Mouse (Mus musculus) midbrain, postnatal 0 days (tissue): ENCODE data around the gene Satb2. TPM values are rescaled to one million over a fixed set of nuclear protein-coding genes. Genes with fewer than 3 reads are reported as not detected.
A peak's percentile ranks its signal among the peaks of the same experiment; 100 is the strongest.

Experiments used
- ATAC-seq: fragments of 200-750 bp; cut with Nextera tagmentation; 2 replicates; pipeline ENCODE4 v1.8.0; 2017; ENCODE audit warnings: moderate number of reproducible peaks, mild to moderate bottlenecking, moderate TSS enrichment, moderate library complexity; ENCODE audit not compliant: low FRiP score
- DNase-seq: peaks from one replicate; pipeline ENCODE4 v3.0.0-alpha.2; 2015; ENCODE audit warnings: low spot score
- H3K27ac ChIP-seq: fragments of 300-500 bp; sonication (generic); 2 replicates; pipeline ENCODE4 v1.5.1; 2014; ENCODE audit warnings: low read depth, mild to moderate bottlenecking, low read length, mixed read lengths
- H3K27me3 ChIP-seq: fragments of 300-500 bp; sonication (generic); 2 replicates; pipeline ENCODE4 v1.6.1; 2014; ENCODE audit warnings: low read length, control low read depth, mixed read lengths; ENCODE audit not compliant: insufficient read depth
- H3K36me3 ChIP-seq: fragments of 300-500 bp; sonication (generic); 2 replicates; pipeline ENCODE4 v1.6.1; 2014; ENCODE audit warnings: low read length, control low read depth, mixed read lengths; ENCODE audit not compliant: insufficient read depth
- H3K4me1 ChIP-seq: fragments of 300-500 bp; sonication (generic); 2 replicates; pipeline ENCODE4 v1.6.1; 2014; ENCODE audit warnings: mild to moderate bottlenecking, control low read depth, antibody characterized with exemption, low read length, mixed read lengths; ENCODE audit not compliant: insufficient read depth
- H3K4me2 ChIP-seq: fragments of 300-500 bp; sonication (generic); 2 replicates; pipeline ENCODE4 v1.6.1; 2014; ENCODE audit warnings: low read depth, mild to moderate bottlenecking, low read length, mixed read lengths; ENCODE audit not compliant: poor library complexity, severe bottlenecking
- H3K4me3 ChIP-seq: fragments of 300-500 bp; sonication (generic); 2 replicates; pipeline ENCODE4 v1.5.1; 2014; ENCODE audit warnings: low read depth, mild to moderate bottlenecking, low read length, moderate library complexity
- H3K9ac ChIP-seq: fragments of 300-500 bp; sonication (generic); replicated peaks from 2 replicates; pipeline ENCODE4 v1.6.1; 2014; ENCODE audit warnings: mild to moderate bottlenecking, low read length, moderate library complexity, mixed read lengths; ENCODE audit not compliant: poor library complexity, severe bottlenecking
- H3K9me3 ChIP-seq: fragments of 300-500 bp; sonication (generic); 2 replicates; pipeline ENCODE4 v1.6.1; 2016; ENCODE audit warnings: low read length, control low read depth
- CTCF ChIP-seq: IDR thresholded peaks from 2 replicates; pipeline ENCODE4 v1.5.1; 2016; ENCODE audit warnings: antibody characterized with exemption, mild to moderate bottlenecking
- WGBS: fragments of 180-500 bp; shearing (Covaris S2); extraction: QIAGEN DNeasy Blood & Tissue Kit; methylation state at CpG from one replicate; pipeline ENCODE4 v1.1.7; 2014; 5-methylcytosine and 5-hydroxymethylcytosine counted together
- polyA plus RNA-seq: library from polyadenylated mRNA; unstranded; fragments of >200 nt; fragmentation: Nextera tagmentation; extraction: Ambion mirVana; gene quantifications from 2 replicates; pipeline ENCODE4 v1.2.1, GENCODE M21; 2015
- total RNA-seq: library from RNA; depleted of rRNA; stranded (reverse); fragments of >200 nt; gene quantifications from 2 replicates; pipeline ENCODE4 v1.2.3, GENCODE M21; 2014

The Satb2 gene
- total and polyA plus RNA-seq, 2 experiments from 2014 or later = 0.85 to 1.2 TPM

DNA sequence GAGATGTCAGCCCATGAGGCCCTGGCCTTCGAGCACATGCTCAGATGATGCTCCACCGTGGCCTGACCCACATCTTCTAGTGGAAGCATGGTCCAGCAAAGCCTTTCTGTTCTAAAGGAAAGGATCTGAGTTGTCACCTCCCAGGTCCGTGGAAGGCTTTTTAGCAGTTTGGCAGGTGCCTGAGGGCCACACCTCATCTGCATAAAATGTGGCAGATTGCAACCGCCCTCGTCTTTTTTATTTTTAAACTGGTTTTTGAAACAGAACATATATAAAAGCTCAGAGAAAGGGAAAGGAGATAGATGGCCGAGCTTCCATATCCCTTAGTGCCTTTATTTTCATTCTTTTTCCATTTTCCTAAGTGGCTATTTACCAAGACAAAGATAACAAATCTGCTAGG lies 64.2 kb downstream of the Satb2 start:
- WGBS = 83% methylated on average over 6 of the region's 6 CpGs
- no peak for ATAC-seq

GRCm38 (mm10) chr1:56900706-56901287 lies 77.7 kb downstream of the Satb2 start:
- no peak for TF ChIP-seq CTCF

More for the DNA sequence above, 64.2 kb downstream of the Satb2 start:
- H3K9ac ChIP-seq = no peak overlapping the region
- no peaks in the 10 kb centered on the region for H3K9me3 ChIP-seq
- H3K36me3 ChIP-seq = no peaks in the 10 kb centered on the region
- H3K27ac ChIP-seq = no peak overlapping the region
- no peak overlapping the region for H3K4me3 ChIP-seq
- TF ChIP-seq CTCF = no peak
- H3K4me2 ChIP-seq = no peak overlapping the region
- H3K27me3 ChIP-seq = no peaks in the 10 kb centered on the region
- DNase-seq = no peak
- no peaks in the 10 kb centered on the region for H3K4me1 ChIP-seq

DNA sequence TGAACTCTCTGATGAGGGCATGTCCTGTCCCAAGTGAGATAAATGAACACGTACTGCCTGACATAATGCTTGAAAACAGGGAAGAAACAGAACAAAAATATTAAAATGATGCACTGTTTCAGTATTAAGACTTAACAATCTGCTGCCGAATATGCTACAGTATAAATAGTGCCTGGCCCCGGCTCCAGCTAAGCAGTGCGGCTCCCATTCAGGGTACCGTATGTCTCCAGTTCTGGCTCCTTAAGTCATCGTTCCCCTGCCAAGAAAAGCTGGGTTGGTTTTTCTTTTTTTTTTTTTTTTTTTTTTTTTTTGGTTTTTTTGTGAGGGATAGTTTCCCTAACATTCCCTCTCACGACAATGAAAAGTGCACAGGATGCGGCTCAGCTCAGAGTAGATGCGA lies 78.3 kb downstream of the Satb2 start:
- H3K9me3 ChIP-seq = no peaks in the 10 kb centered on the region
- WGBS = 83% methylated on average over 9 of the region's 9 CpGs
- H3K4me1 ChIP-seq = no peaks in the 10 kb centered on the region
- H3K36me3 ChIP-seq = no peaks in the 10 kb centered on the region
- no peak for TF ChIP-seq CTCF
- H3K4me3 ChIP-seq = no peak overlapping the region
- H3K9ac ChIP-seq = no peak overlapping the region
- H3K4me2 ChIP-seq = no peak overlapping the region
- ATAC-seq (no peak), DNase-seq (no peak)
- H3K27ac ChIP-seq = no peak overlapping the region
- H3K27me3 ChIP-seq = no peaks in the 10 kb centered on the region

More at GRCm38 (mm10) chr1:56900706-56901287, 77.7 kb downstream of the Satb2 start:
- DNase-seq = no peak
- H3K4me2 ChIP-seq = no peak overlapping the region
- no peaks in the 10 kb centered on the region for H3K4me1 ChIP-seq
- H3K9me3 ChIP-seq = no peaks in the 10 kb centered on the region
- H3K9ac ChIP-seq = no peak overlapping the region
- WGBS = 79% methylated on average over 3 of the region's 3 CpGs
- no peak overlapping the region for H3K27ac ChIP-seq
- H3K27me3 ChIP-seq = no peaks in the 10 kb centered on the region
- no peak for ATAC-seq
- H3K36me3 ChIP-seq = no peaks in the 10 kb centered on the region
- H3K4me3 ChIP-seq = no peak overlapping the region

DNA sequence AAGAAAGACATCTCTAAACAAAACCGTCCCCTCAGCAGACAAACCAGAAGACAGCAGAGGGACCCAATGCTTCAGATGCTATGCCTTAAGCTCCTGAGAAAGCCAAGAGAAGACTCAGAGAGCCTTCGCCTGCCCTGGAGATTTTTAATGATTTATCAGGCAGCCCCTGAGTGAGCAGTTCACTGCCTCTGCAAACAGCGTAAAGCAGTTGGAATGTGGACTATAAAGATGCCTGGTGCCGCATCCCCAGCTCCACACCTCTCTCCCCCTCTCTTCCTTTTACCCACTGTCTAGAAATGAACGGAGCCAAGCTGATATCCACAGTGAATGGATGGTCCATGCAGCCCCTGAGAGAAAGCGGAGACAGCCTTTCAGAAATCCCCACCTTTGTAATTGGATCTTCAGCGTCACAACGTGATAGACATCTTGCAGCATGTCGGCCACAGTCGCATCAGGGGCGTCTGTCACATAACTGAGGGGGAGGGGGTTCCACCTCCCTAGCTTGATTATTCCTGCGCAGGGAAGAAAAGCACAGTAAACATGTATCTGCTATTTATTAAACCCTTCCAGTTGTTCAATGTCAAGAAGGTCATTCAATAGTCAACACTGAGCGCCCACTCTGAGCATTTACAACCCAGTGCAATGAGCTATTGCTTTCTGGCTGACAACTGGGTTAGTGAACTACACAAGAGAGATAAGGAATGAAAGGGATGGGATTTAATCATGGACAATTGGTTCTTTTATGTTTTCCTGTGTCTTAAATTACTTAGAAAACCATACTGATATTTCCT lies 79.6 kb downstream of the Satb2 start:
- Histone ChIP-seq H3K9ac (no peak overlapping the region), H3K9me3 (no peaks in the 10 kb centered on the region), H3K4me1 (no peaks in the 10 kb centered on the region), H3K27me3 (no peaks in the 10 kb centered on the region), H3K27ac (no peak overlapping the region), H3K4me2 (no peak overlapping the region), H3K4me3 (no peak overlapping the region), H3K36me3 (no peaks in the 10 kb centered on the region)
- ATAC-seq (no peak), DNase-seq (peak; percentile 9)
- WGBS = 73% methylated on average over 13 of the region's 13 CpGs
- no peak for TF ChIP-seq CTCF

GRCm38 (mm10) chr1:56897492-56898180 lies 80.8 kb downstream of the Satb2 start:
- H3K9ac ChIP-seq = no peak overlapping the region
- H3K27me3 ChIP-seq = no peaks in the 10 kb centered on the region
- no peak overlapping the region for H3K27ac ChIP-seq
- no peak for TF ChIP-seq CTCF
- H3K9me3 ChIP-seq = no peaks in the 10 kb centered on the region
- no peaks in the 10 kb centered on the region for H3K36me3 ChIP-seq
- no peaks in the 10 kb centered on the region for H3K4me1 ChIP-seq
- no peak overlapping the region for H3K4me3 ChIP-seq
- ATAC-seq = no peak
- H3K4me2 ChIP-seq = no peak overlapping the region
- no peak for DNase-seq
- WGBS = 93% methylated on average over 8 of the region's 8 CpGs

- Histone ChIP-seq H3K36me3 (no peaks in the 10 kb centered on the region), H3K27me3 (no peaks in the 10 kb centered on the region), H3K4me2 (no peak overlapping the region), H3K27ac (no peak overlapping the region), H3K9me3 (no peaks in the 10 kb centered on the region), H3K4me3 (no peak overlapping the region), H3K4me1 (no peaks in the 10 kb centered on the region), H3K9ac (no peak overlapping the region)
- ATAC-seq (no peak), DNase-seq (no peak)
- 91% methylated on average over 3 of the region's 3 CpGs for WGBS
- TF ChIP-seq CTCF = no peak
These were observed 81.8 kb downstream of the Satb2 start for GRCm38 (mm10) chr1:56896670-56897069.
